Mouse (Mus musculus) heart, embryonic 15.5 days (tissue): ENCODE measurements around the gene Cldn5. TPM values are rescaled to one million over a fixed set of nuclear protein-coding genes. Genes with fewer than 3 reads are reported as not detected.

Experiments used
- ATAC-seq: fragments of 200-750 bp; cut with Nextera tagmentation; replicated peaks from 2 replicates; pipeline ENCODE4 v1.8.0; 2017; ENCODE audit warnings: low read depth, moderate TSS enrichment; ENCODE audit not compliant: insufficient number of reproducible peaks, insufficient read depth, low FRiP score
- H3K27ac ChIP-seq: fragments of 300-500 bp; sonication (generic); 2 replicates; pipeline ENCODE4 v1.5.1; 2015; ENCODE audit warnings: mild to moderate bottlenecking, inconsistent platforms
- H3K27me3 ChIP-seq: fragments of 300-500 bp; sonication (generic); 2 replicates; pipeline ENCODE4 v1.6.1; 2015; ENCODE audit warnings: inconsistent platforms
- H3K36me3 ChIP-seq: fragments of 300-500 bp; sonication (generic); 2 replicates; pipeline ENCODE4 v1.6.1; 2015; ENCODE audit warnings: mild to moderate bottlenecking, inconsistent platforms
- H3K4me1 ChIP-seq: fragments of 300-500 bp; sonication (generic); replicated peaks from 2 replicates; pipeline ENCODE4 v1.6.1; 2015; ENCODE audit warnings: inconsistent platforms
- H3K4me2 ChIP-seq: fragments of 300-500 bp; sonication (generic); 2 replicates; pipeline ENCODE4 v1.6.1; 2015; ENCODE audit warnings: inconsistent platforms, mild to moderate bottlenecking, moderate library complexity
- H3K4me3 ChIP-seq: fragments of 300-500 bp; sonication (generic); 2 replicates; pipeline ENCODE4 v1.5.1; 2015; ENCODE audit warnings: mild to moderate bottlenecking, inconsistent platforms
- H3K9ac ChIP-seq: fragments of 300-500 bp; sonication (generic); 2 replicates; pipeline ENCODE4 v1.6.1; 2015; ENCODE audit warnings: mild to moderate bottlenecking, inconsistent platforms
- H3K9me3 ChIP-seq: fragments of 300-500 bp; sonication (generic); replicated peaks from 2 replicates; pipeline ENCODE4 v1.6.1; 2016; ENCODE audit warnings: inconsistent platforms
- WGBS: fragments of 180-500 bp; shearing (Covaris S2); methylation state at CpG from one replicate; pipeline ENCODE4 v1.1.7; 2015; ENCODE audit warnings: mixed read lengths; 5-methylcytosine and 5-hydroxymethylcytosine counted together
- polyA plus RNA-seq: library from polyadenylated mRNA; unstranded; fragments of >200 nt; fragmentation: Nextera tagmentation; extraction: Ambion mirVana; gene quantifications from 2 replicates; pipeline ENCODE4 v1.2.1, GENCODE M21; 2015

Cldn5 gene
- polyA plus RNA-seq, 1 experiment from 2014 or later = 25.6 TPM

GRCm38 (mm10) chr16:18822925-18823324 lies 46.3 kb downstream of the Cldn5 start:
- no peak overlapping the region for H3K27ac ChIP-seq
- peaks cover 94% of the 10 kb centered on the region for H3K36me3 ChIP-seq
- no peaks in the 10 kb centered on the region for H3K9me3 ChIP-seq
- WGBS = 89% methylated on average over 4 of the region's 4 CpGs
- H3K9ac ChIP-seq = no peak overlapping the region
- H3K27me3 ChIP-seq = no peaks in the 10 kb centered on the region
- no peak overlapping the region for H3K4me3 ChIP-seq
- ATAC-seq = no peak
- H3K4me2 ChIP-seq = no peak overlapping the region
- H3K4me1 ChIP-seq = no peaks in the 10 kb centered on the region

Other genes starting within 250 kb of the Cldn5 start
- 0.66 and 1.5 TPM in 2 replicates for gene Tbx1, start 186.2 kb upstream of the Cldn5 start, polyA plus RNA-seq
- gene Gp1bb, start 154.4 kb upstream of the Cldn5 start, polyA plus RNA-seq = 3.7 and 3.8 TPM in 2 replicates
- 0.94 and 1.4 TPM in 2 replicates for gene Gm49601, start 150.4 kb upstream of the Cldn5 start, polyA plus RNA-seq
- 8.1 and 14.8 TPM in 2 replicates for gene Sept5, start 146.9 kb upstream of the Cldn5 start, polyA plus RNA-seq
- gene Ufd1, start 34.9 kb downstream of the Cldn5 start, polyA plus RNA-seq = 62.2 and 69.6 TPM in 2 replicates
- 27.9 and 37.6 TPM in 2 replicates for gene Cdc45, start 35.1 kb downstream of the Cldn5 start, polyA plus RNA-seq
- gene 2510002D24Rik, start 59.7 kb downstream of the Cldn5 start, polyA plus RNA-seq = 32.0 and 36.3 TPM in 2 replicates
- gene Gm28539, start 59.7 kb downstream of the Cldn5 start, polyA plus RNA-seq = not detected in 2 replicates
- 84.6 and 89.3 TPM in 2 replicates for gene Mrpl40, start 100.0 kb downstream of the Cldn5 start, polyA plus RNA-seq
- gene Hira, start 100.2 kb downstream of the Cldn5 start, polyA plus RNA-seq = 9.5 TPM in 2 replicates